Mouse (Mus musculus): ENCODE data around the gene Rnf8. TPM values are rescaled to one million over a fixed set of nuclear protein-coding genes. Genes with fewer than 3 reads are reported as not detected.

The Rnf8 gene
- total and polyA plus RNA-seq, 3 experiments, result 29.3 to 37.3 (median 35.4) TPM

DNA sequence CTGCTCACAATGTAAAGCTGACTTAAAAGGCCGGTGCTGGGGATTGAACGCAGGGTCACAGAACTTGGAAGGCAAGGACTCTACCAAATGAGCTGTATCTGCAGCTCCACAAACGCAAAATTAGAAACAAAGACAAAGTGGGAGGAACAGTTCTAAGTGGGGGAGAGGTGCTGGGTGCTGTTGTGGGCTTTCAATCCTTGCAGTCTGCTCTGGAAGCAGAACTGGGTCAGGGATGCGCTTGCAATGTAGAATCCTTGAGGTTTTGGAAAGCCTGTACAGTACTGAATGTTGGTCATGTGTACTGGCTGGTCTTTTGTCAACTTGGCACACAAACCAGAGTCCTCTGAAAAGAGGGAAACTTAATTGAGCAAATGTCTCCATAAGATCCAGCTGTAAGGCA is 1.0 kb downstream of the Rnf8 start:
- TF ChIP-seq TAL1 (conservative IDR thresholded peaks at IDR 0.05; ENCODE audit: low read depth, low read length) (no peak), GATA1 (IDR thresholded peaks at IDR 0.05; ENCODE audit: borderline replicate concordance, low read length) (no peak), CTCF (IDR thresholded peaks at IDR 0.05; ENCODE audit: low read depth, low read length) (no peak), POLR2AphosphoS5 (IDR thresholded peaks at IDR 0.05; ENCODE audit: insufficient replicate concordance, low read depth, low read length) (no peak), GATA2 (IDR thresholded peaks at IDR 0.05; ENCODE audit: borderline replicate concordance, low read depth, low read length) (no peak)
- Histone ChIP-seq H3K36me3 (replicated peaks) (peaks cover 41% of the 10 kb centered on the region), H3K9me3 (replicated peaks) (no peaks in the 10 kb centered on the region), H3K27me3 (ENCODE audit: insufficient read depth, low read length) (no peaks in the 10 kb centered on the region), H3K4me1 (ENCODE audit: insufficient read depth, low read depth, low read length) (peaks cover 41% of the 10 kb centered on the region), H3K4me3 (ENCODE audit: low read depth, low read length) (peak overlapping the region; percentile 92)
- DNase-seq (ENCODE audit: low spot score), result no peak
- no peak for ATAC-seq (ENCODE audit: extremely low read depth, insufficient number of reproducible peaks, low FRiP score, poor library complexity, severe bottlenecking)

GRCm38 (mm10) chr17:29619231-29619630 is 4.6 kb downstream of the Rnf8 start:
- Histone ChIP-seq H3K4me1 (ENCODE audit: insufficient read depth, low read depth, low read length) (peaks cover 31% of the 10 kb centered on the region), H3K36me3 (replicated peaks) (peaks cover 77% of the 10 kb centered on the region), H3K27me3 (ENCODE audit: insufficient read depth, low read length) (no peaks in the 10 kb centered on the region), H3K9me3 (replicated peaks) (no peaks in the 10 kb centered on the region), H3K4me3 (ENCODE audit: low read depth, low read length) (no peak overlapping the region)
- ATAC-seq (ENCODE audit: extremely low read depth, insufficient number of reproducible peaks, low FRiP score, poor library complexity, severe bottlenecking) (no peak), DNase-seq (ENCODE audit: low spot score) (no peak)
- TF ChIP-seq POLR2AphosphoS5 (IDR thresholded peaks at IDR 0.05; ENCODE audit: insufficient replicate concordance, low read depth, low read length) (no peak), GATA2 (IDR thresholded peaks at IDR 0.05; ENCODE audit: borderline replicate concordance, low read depth, low read length) (no peak), TAL1 (conservative IDR thresholded peaks at IDR 0.05; ENCODE audit: low read depth, low read length) (no peak), CTCF (IDR thresholded peaks at IDR 0.05; ENCODE audit: low read depth, low read length) (no peak), GATA1 (IDR thresholded peaks at IDR 0.05; ENCODE audit: borderline replicate concordance, low read length) (no peak)

DNA sequence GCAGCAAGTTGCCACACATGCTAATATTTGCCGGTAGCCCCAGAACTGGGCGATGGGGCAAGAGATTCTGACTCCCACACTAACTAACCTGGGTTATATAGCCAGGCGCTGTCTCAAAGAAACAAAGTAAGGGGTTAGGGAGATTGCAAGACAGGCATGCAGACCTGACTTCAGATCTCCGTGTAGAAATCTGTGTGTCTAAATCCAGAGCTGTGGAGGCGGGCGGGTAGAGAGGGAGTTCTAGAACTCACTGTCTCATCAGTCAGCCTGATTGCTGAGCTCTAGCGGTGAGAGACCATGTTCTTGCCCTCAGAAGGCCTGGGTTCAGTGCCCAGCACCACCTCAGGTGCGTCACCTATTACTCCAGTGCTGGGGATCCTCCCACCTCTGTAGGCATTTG is 8.9 kb downstream of the Rnf8 start:
- peaks cover 100% of the 10 kb centered on the region for H3K36me3 ChIP-seq (replicated peaks)
- ATAC-seq (ENCODE audit: extremely low read depth, insufficient number of reproducible peaks, low FRiP score, poor library complexity, severe bottlenecking) (no peak), DNase-seq (ENCODE audit: low spot score) (no peak)
- TF ChIP-seq GATA2 (IDR thresholded peaks at IDR 0.05; ENCODE audit: borderline replicate concordance, low read depth, low read length), result no peak
- no peak for TF ChIP-seq POLR2AphosphoS5 (IDR thresholded peaks at IDR 0.05; ENCODE audit: insufficient replicate concordance, low read depth, low read length)
- TF ChIP-seq TAL1 (conservative IDR thresholded peaks at IDR 0.05; ENCODE audit: low read depth, low read length), result no peak
- no peak for TF ChIP-seq GATA1 (IDR thresholded peaks at IDR 0.05; ENCODE audit: borderline replicate concordance, low read length)
- no peak overlapping the region for H3K4me3 ChIP-seq (ENCODE audit: low read depth, low read length)
- peaks cover 15% of the 10 kb centered on the region for H3K4me1 ChIP-seq (ENCODE audit: insufficient read depth, low read depth, low read length)
- H3K9me3 ChIP-seq (replicated peaks), result no peaks in the 10 kb centered on the region
- H3K27me3 ChIP-seq (ENCODE audit: insufficient read depth, low read length), result no peaks in the 10 kb centered on the region

DNA sequence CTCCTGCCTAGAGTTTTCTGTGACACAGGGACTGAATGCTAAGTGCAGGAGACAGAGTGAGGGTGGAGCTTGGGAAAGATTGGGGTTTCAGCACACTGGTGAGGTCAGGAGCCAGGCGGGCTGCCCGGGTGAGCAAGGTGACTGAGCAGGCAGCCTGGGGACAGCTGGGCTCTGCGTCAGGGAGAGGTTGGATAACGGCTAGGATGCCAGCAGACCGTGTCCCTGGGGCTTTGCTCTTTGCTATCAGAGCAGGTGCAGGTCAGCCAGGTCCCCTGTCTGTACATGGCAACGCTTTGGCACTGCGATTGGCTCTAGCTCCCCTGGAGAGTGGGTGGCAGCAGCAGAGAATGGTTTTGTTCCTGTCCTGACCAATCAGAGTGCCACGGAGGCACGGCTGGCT is 12.7 kb downstream of the Rnf8 start:
- H3K4me3 ChIP-seq (ENCODE audit: low read depth, low read length), result no peak overlapping the region
- no peak for TF ChIP-seq GATA2 (IDR thresholded peaks at IDR 0.05; ENCODE audit: borderline replicate concordance, low read depth, low read length)
- TF ChIP-seq GATA1 (IDR thresholded peaks at IDR 0.05; ENCODE audit: borderline replicate concordance, low read length), result no peak
- TF ChIP-seq CTCF (IDR thresholded peaks at IDR 0.05; ENCODE audit: low read depth, low read length), result no peak
- no peak for TF ChIP-seq TAL1 (conservative IDR thresholded peaks at IDR 0.05; ENCODE audit: low read depth, low read length)
- no peak for TF ChIP-seq POLR2AphosphoS5 (IDR thresholded peaks at IDR 0.05; ENCODE audit: insufficient replicate concordance, low read depth, low read length)
- H3K36me3 ChIP-seq (replicated peaks), result peaks cover 98% of the 10 kb centered on the region
- DNase-seq (ENCODE audit: low spot score), result no peak
- H3K9me3 ChIP-seq (replicated peaks), result no peaks in the 10 kb centered on the region
- no peaks in the 10 kb centered on the region for H3K27me3 ChIP-seq (ENCODE audit: insufficient read depth, low read length)
- H3K4me1 ChIP-seq (ENCODE audit: insufficient read depth, low read depth, low read length), result peaks cover 32% of the 10 kb centered on the region
- no peak for ATAC-seq (ENCODE audit: extremely low read depth, insufficient number of reproducible peaks, low FRiP score, poor library complexity, severe bottlenecking)

DNA sequence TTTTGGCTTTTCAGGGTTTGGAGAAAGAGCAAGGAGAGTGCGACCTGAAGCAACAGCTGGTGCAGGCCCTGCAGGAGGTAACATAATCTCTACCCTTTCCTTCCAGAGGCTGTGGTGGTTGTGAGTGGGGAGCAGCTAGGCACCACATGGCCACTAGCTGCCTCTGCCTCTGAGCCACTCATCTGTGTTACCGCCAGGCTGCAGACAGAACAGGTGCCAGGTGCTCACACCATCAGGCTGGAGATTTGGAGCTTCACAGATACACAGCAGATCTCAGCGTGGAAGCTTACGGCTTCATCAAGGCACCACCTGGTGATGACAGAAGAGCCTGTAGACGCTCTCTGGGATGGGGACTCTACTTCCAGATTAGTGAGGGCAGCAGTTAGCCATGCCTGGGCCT is 14.4 kb downstream of the Rnf8 start:
- Histone ChIP-seq H3K27me3 (ENCODE audit: insufficient read depth, low read length) (no peaks in the 10 kb centered on the region), H3K4me3 (ENCODE audit: low read depth, low read length) (no peak overlapping the region), H3K9me3 (replicated peaks) (no peaks in the 10 kb centered on the region), H3K4me1 (ENCODE audit: insufficient read depth, low read depth, low read length) (peaks cover 32% of the 10 kb centered on the region), H3K36me3 (replicated peaks) (peaks cover 98% of the 10 kb centered on the region)
- DNase-seq (ENCODE audit: low spot score), result no peak
- TF ChIP-seq GATA2 (IDR thresholded peaks at IDR 0.05; ENCODE audit: borderline replicate concordance, low read depth, low read length), result no peak
- no peak for TF ChIP-seq CTCF (IDR thresholded peaks at IDR 0.05; ENCODE audit: low read depth, low read length)
- TF ChIP-seq POLR2AphosphoS5 (IDR thresholded peaks at IDR 0.05; ENCODE audit: insufficient replicate concordance, low read depth, low read length), result no peak
- no peak for TF ChIP-seq GATA1 (IDR thresholded peaks at IDR 0.05; ENCODE audit: borderline replicate concordance, low read length)
- no peak for TF ChIP-seq TAL1 (conservative IDR thresholded peaks at IDR 0.05; ENCODE audit: low read depth, low read length)
- no peak for ATAC-seq (ENCODE audit: extremely low read depth, insufficient number of reproducible peaks, low FRiP score, poor library complexity, severe bottlenecking)

GRCm38 (mm10) chr17:29629620-29630019 is 15.0 kb downstream of the Rnf8 start:
- Histone ChIP-seq H3K27me3 (ENCODE audit: insufficient read depth, low read length) (no peaks in the 10 kb centered on the region), H3K4me1 (ENCODE audit: insufficient read depth, low read depth, low read length) (peaks cover 38% of the 10 kb centered on the region), H3K4me3 (ENCODE audit: low read depth, low read length) (no peak overlapping the region), H3K9me3 (replicated peaks) (no peaks in the 10 kb centered on the region), H3K36me3 (replicated peaks) (peaks cover 98% of the 10 kb centered on the region)
- ATAC-seq (ENCODE audit: extremely low read depth, insufficient number of reproducible peaks, low FRiP score, poor library complexity, severe bottlenecking) (no peak), DNase-seq (ENCODE audit: low spot score) (no peak)
- TF ChIP-seq GATA1 (IDR thresholded peaks at IDR 0.05; ENCODE audit: borderline replicate concordance, low read length) (no peak), CTCF (IDR thresholded peaks at IDR 0.05; ENCODE audit: low read depth, low read length) (no peak)

- DNase-seq (ENCODE audit: low spot score) (no peak), ATAC-seq (ENCODE audit: extremely low read depth, insufficient number of reproducible peaks, low FRiP score, poor library complexity, severe bottlenecking) (no peak)
- H3K9me3 ChIP-seq (replicated peaks), result no peaks in the 10 kb centered on the region
- peaks cover 98% of the 10 kb centered on the region for H3K36me3 ChIP-seq (replicated peaks)
- H3K4me3 ChIP-seq (ENCODE audit: low read depth, low read length), result no peak overlapping the region
- peaks cover 58% of the 10 kb centered on the region for H3K4me1 ChIP-seq (ENCODE audit: insufficient read depth, low read depth, low read length)
- H3K27me3 ChIP-seq (ENCODE audit: insufficient read depth, low read length), result no peaks in the 10 kb centered on the region
- TF ChIP-seq POLR2AphosphoS5 (IDR thresholded peaks at IDR 0.05; ENCODE audit: insufficient replicate concordance, low read depth, low read length) (no peak), GATA1 (IDR thresholded peaks at IDR 0.05; ENCODE audit: borderline replicate concordance, low read length) (no peak), TAL1 (conservative IDR thresholded peaks at IDR 0.05; ENCODE audit: low read depth, low read length) (no peak), CTCF (IDR thresholded peaks at IDR 0.05; ENCODE audit: low read depth, low read length) (no peak), GATA2 (IDR thresholded peaks at IDR 0.05; ENCODE audit: borderline replicate concordance, low read depth, low read length) (no peak)
These were observed 17.7 kb downstream of the Rnf8 start for GRCm38 (mm10) chr17:29632312-29632711.
